Mouse (Mus musculus): ENCODE data around the gene Dnmbp. TPM values are rescaled to one million over a fixed set of nuclear protein-coding genes. Genes with fewer than 3 reads are reported as not detected.

Dnmbp gene
- 14.2 and 14.6 TPM in 2 replicates for polyA plus RNA-seq (2015; fragmentation: Nextera tagmentation; extraction: Ambion mirVana)

DNA sequence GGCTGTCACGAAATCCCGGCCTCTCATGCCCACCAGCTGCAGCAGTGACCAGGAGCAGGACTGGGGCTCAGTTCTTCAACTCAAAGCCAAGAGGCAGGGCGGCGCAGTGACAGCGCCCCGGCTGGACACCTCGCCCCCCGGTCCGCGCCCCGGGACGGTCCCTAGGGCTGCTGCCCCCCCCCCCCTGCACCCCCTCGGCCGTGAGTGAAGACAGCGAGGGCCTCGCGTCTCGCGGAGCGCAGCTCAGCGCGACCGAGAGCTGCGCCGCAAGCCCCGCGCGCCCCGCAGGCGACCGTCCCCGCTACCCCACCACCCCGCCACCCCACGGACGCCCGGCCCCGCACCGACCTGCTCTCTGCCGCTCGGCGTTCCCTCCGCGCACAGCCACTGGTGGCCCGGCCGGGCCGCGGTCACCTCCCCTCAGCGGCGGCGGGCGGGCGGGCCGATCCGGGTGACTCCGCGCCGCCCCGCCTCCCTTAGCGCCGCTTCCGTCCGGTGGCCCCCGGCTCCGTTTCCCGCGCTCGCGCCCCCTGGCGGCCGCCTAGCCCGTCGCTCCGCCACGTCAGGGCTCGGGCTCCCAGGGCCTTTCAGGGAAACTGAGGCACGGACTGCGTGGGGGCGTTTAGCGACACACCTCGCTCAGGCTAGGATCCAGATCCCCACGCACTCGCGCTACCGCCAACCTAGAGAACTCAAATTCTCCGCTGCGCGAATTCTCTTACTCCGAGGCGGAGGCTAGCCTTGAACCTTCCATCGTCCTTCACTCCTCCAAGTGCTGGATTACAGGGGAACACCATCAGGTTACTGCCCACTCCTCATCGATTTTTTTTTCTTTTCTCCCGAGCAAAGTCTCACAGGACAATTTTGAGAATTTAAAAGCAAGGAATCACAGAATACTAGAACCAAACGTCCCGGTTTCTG is at the start of gene Dnmbp:
Gene Dnmbp, minus strand, starts transcription at position 423 of the 921 bp plus-strand sequence.
- peak; percentile 88 for DNase-seq (ENCODE audit: low spot score)

DNA sequence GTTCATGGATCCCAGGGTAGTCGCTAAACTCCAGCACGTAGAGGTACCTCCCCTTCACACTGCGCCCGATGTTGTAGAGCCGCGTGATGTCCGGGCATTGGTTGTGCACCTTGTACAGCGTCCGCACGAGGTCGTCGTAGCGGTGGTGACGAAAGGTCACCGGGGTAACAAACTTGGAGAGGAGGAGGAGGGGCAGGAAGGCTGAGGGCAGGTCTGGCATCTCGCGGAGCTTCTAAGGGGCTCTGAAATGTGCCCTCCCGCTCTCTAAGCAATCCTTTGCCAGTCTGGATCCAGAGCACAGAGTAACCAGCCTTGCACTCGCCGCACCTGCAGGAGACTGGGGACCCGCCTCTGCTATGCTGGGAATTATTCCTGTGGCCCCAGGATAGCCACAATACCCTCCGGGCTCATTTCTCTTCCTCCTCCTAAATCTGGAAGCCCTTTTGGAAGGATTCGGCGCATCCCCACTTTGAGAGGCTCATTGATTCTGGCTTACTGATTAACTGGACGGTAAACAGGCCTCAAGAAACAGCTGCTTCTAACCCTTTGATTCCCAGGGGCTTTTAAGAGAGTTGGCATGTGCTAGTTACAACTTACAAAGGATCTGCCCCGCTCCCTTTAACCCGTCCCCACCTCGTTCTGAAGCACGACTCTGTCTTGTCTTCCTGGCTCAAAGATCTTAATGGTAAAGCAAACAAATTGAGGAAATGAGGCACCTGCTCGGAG is 46.2 kb upstream of the Dnmbp start, which contains the start of gene Cpn1:
Gene Cpn1, minus strand, starts transcription at position 488 of the 726 bp plus-strand sequence.
- no peak within 1 kb of the TSS for H3K27ac ChIP-seq (replicated peaks)
- ATAC-seq (ENCODE audit: low FRiP score, low TSS enrichment) = peak; percentile 91

More for the DNA sequence above, at the start of gene Dnmbp:
- Histone ChIP-seq H3K36me3 (ENCODE audit: control insufficient read depth, insufficient read depth, low read length) (no peaks in the 10 kb centered on the region), H3K4me2 (replicated peaks; ENCODE audit: low read depth) (peak within 1 kb of the TSS; percentile 75), H3K9me3 (ENCODE audit: control insufficient read depth, low read length) (no peaks in the 10 kb centered on the region), H3K4me1 (replicated peaks; ENCODE audit: control insufficient read depth, insufficient read depth) (peaks cover 4% of the 10 kb centered on the region; the same call in 1 of the 2 replicates), H3K27me3 (ENCODE audit: control insufficient read depth, insufficient read depth, low read length) (no peaks in the 10 kb centered on the region), H3K9ac (ENCODE audit: low read length) (peak within 1 kb of the TSS; percentile 76), H3K27ac (replicated peaks) (peak within 1 kb of the TSS; percentile 85), H3K4me3 (ENCODE audit: low read depth, low read length) (peak within 1 kb of the TSS; percentile 79)
- peak; percentile 95 for ATAC-seq (ENCODE audit: low FRiP score, low TSS enrichment)
- WGBS = 4% methylated on average over 60 of the region's 94 CpGs
- TF ChIP-seq CTCF (IDR thresholded peaks at IDR 0.05; ENCODE audit: low read depth) (peak; percentile 84), EP300 (optimal IDR thresholded peaks at IDR 0.05) (no peak)

DNA sequence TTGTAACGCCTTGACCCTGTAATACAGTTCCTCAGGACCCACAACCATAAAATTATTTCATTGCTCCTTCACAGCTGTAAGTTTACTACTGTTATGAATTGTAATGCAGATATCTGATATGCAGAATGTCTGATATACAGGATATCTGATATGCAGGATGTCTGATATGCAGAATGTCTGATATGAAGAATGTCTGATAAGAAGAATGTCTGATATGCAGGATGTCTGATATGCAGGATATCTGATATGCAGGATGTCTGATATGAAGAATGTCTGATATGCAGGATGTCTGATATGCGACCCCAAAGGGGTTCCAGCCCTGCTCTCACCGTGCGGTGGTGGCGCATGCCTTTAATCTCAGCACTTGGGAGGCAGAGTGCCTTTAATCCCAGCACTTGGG is 42.0 kb upstream of the Dnmbp start:
- TF ChIP-seq CTCF (IDR thresholded peaks at IDR 0.05; ENCODE audit: low read depth) (no peak), EP300 (optimal IDR thresholded peaks at IDR 0.05) (no peak)
- H3K27me3 ChIP-seq (ENCODE audit: control insufficient read depth, insufficient read depth, low read length) = no peaks in the 10 kb centered on the region
- H3K36me3 ChIP-seq (ENCODE audit: control insufficient read depth, insufficient read depth, low read length) = no peaks in the 10 kb centered on the region
- H3K4me1 ChIP-seq (replicated peaks; ENCODE audit: control insufficient read depth, insufficient read depth) = no peaks in the 10 kb centered on the region
- no peak overlapping the region for H3K27ac ChIP-seq (replicated peaks)
- ATAC-seq (ENCODE audit: low FRiP score, low TSS enrichment) = no peak
- 90% methylated on average over 5 of the region's 5 CpGs for whole genome bisulfite sequencing
- no peak overlapping the region for H3K9ac ChIP-seq (ENCODE audit: low read length)
- H3K4me3 ChIP-seq (ENCODE audit: low read depth, low read length) = no peak overlapping the region
- DNase-seq (ENCODE audit: low spot score) = no peak
- H3K9me3 ChIP-seq (ENCODE audit: control insufficient read depth, low read length) = no peaks in the 10 kb centered on the region
- no peak overlapping the region for H3K4me2 ChIP-seq (replicated peaks; ENCODE audit: low read depth)

More for the DNA sequence above, 46.2 kb upstream of the Dnmbp start, which contains the start of gene Cpn1:
- Histone ChIP-seq H3K27me3 (ENCODE audit: control insufficient read depth, insufficient read depth, low read length) (no peaks in the 10 kb centered on the region), H3K4me2 (replicated peaks; ENCODE audit: low read depth) (peak within 1 kb of the TSS; percentile 12), H3K4me1 (replicated peaks; ENCODE audit: control insufficient read depth, insufficient read depth) (no peaks in the 10 kb centered on the region), H3K36me3 (ENCODE audit: control insufficient read depth, insufficient read depth, low read length) (no peaks in the 10 kb centered on the region), H3K9me3 (ENCODE audit: control insufficient read depth, low read length) (no peaks in the 10 kb centered on the region), H3K4me3 (ENCODE audit: low read depth, low read length) (peak within 1 kb of the TSS; percentile 2; the same call in 1 of the 2 replicates), H3K9ac (ENCODE audit: low read length) (no peak within 1 kb of the TSS)
- 15% methylated on average over 30 of the region's 30 CpGs for WGBS
- peak; percentile 82 for DNase-seq (ENCODE audit: low spot score)
- no peak for TF ChIP-seq EP300 (optimal IDR thresholded peaks at IDR 0.05)
- TF ChIP-seq CTCF (IDR thresholded peaks at IDR 0.05; ENCODE audit: low read depth) = peak; percentile 45

DNA sequence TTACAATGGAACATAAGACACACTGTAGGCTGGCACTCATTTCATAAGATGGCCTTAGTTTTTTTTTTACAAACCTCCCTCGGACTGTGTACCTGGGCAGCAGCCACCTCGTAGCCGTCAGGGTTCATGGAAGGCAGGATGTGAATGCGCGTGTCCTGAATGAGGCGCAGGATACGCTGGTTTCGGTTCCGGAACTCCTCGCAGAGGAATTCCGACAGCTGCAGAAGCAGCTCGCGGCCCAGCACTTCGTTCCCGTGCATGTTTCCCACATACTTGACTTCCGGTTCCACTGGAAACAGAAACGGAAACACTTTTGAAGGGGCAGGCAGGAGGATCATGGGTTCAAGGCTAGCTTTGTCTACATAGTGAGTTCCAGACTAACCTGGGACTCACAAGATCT is 40.7 kb upstream of the Dnmbp start:
- Histone ChIP-seq H3K27ac (replicated peaks) (no peak overlapping the region), H3K4me3 (ENCODE audit: low read depth, low read length) (no peak overlapping the region), H3K36me3 (ENCODE audit: control insufficient read depth, insufficient read depth, low read length) (no peaks in the 10 kb centered on the region), H3K27me3 (ENCODE audit: control insufficient read depth, insufficient read depth, low read length) (no peaks in the 10 kb centered on the region), H3K9ac (ENCODE audit: low read length) (no peak overlapping the region), H3K4me1 (replicated peaks; ENCODE audit: control insufficient read depth, insufficient read depth) (no peaks in the 10 kb centered on the region), H3K9me3 (ENCODE audit: control insufficient read depth, low read length) (no peaks in the 10 kb centered on the region), H3K4me2 (replicated peaks; ENCODE audit: low read depth) (no peak overlapping the region)
- TF ChIP-seq EP300 (optimal IDR thresholded peaks at IDR 0.05) = no peak
- no peak for TF ChIP-seq CTCF (IDR thresholded peaks at IDR 0.05; ENCODE audit: low read depth)
- 91% methylated on average over 17 of the region's 17 CpGs for WGBS
- DNase-seq (ENCODE audit: low spot score) (no peak), ATAC-seq (ENCODE audit: low FRiP score, low TSS enrichment) (no peak)

DNA sequence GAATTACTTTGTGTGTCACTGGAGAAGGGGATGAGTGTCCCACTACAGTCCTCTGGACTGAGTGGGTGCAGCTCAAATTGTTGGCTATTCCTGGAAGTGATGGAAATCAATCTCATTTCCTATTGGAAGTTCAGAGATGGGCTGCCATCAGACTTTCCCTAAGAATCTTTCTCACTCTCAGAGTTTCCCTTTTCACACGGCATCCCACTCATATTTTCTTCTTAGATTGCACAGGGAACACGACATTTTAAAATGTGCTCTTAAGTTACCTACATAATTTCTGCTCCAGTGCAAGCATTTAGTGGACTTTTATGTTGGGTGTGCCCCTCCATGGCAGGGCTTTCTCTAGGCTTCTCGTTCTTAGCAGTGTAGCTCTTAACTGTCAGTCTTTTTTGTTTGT is 37.8 kb upstream of the Dnmbp start:
- no peaks in the 10 kb centered on the region for H3K27me3 ChIP-seq (ENCODE audit: control insufficient read depth, insufficient read depth, low read length)
- H3K4me2 ChIP-seq (replicated peaks; ENCODE audit: low read depth) = no peak overlapping the region
- no peaks in the 10 kb centered on the region for H3K36me3 ChIP-seq (ENCODE audit: control insufficient read depth, insufficient read depth, low read length)
- TF ChIP-seq CTCF (IDR thresholded peaks at IDR 0.05; ENCODE audit: low read depth) (no peak), EP300 (optimal IDR thresholded peaks at IDR 0.05) (no peak)
- no peak for DNase-seq (ENCODE audit: low spot score)
- no peaks in the 10 kb centered on the region for H3K4me1 ChIP-seq (replicated peaks; ENCODE audit: control insufficient read depth, insufficient read depth)
- no peak overlapping the region for H3K27ac ChIP-seq (replicated peaks)
- no peaks in the 10 kb centered on the region for H3K9me3 ChIP-seq (ENCODE audit: control insufficient read depth, low read length)
- 69% methylated on average over 3 of the region's 3 CpGs for WGBS
- H3K4me3 ChIP-seq (ENCODE audit: low read depth, low read length) = no peak overlapping the region
- no peak overlapping the region for H3K9ac ChIP-seq (ENCODE audit: low read length)
- no peak for ATAC-seq (ENCODE audit: low FRiP score, low TSS enrichment)
